Mouse (Mus musculus): ENCODE measurements around the gene Olfr983. TPM values are rescaled to one million over a fixed set of nuclear protein-coding genes. Genes with fewer than 3 reads are reported as not detected.

The Olfr983 gene
- polyA plus RNA-seq (2015; fragmentation: Nextera tagmentation; extraction: Ambion mirVana) = not detected in 2 replicates

GRCm38 (mm10) chr9:40093495-40093894 lies at the start of gene Olfr983:
Gene Olfr983, minus strand, starts transcription at chr9:40093595.

GRCm38 (mm10) chr9:40130084-40130483 lies 36.7 kb upstream of the Olfr983 start, which contains the start of gene Olfr985:
Gene Olfr985, minus strand, starts transcription at chr9:40130184.

GRCm38 (mm10) chr9:40114106-40114505 lies 20.7 kb upstream of the Olfr983 start, which contains the start of gene Olfr984:
Gene Olfr984, minus strand, starts transcription at chr9:40114206.

GRCm38 (mm10) chr9:40073529-40073928 lies 19.9 kb downstream of the Olfr983 start, which contains the start of gene Olfr982:
Gene Olfr982, plus strand, starts transcription at chr9:40073829.

Other genes with a start within 250 kb of the Olfr983 start
- gene Olfr972, start 227.2 kb downstream of the Olfr983 start, polyA plus RNA-seq (2015; fragmentation: Nextera tagmentation; extraction: Ambion mirVana) = not detected in 2 replicates
- gene Olfr229, start 186.3 kb downstream of the Olfr983 start, polyA plus RNA-seq (2015; fragmentation: Nextera tagmentation; extraction: Ambion mirVana) = not detected in 2 replicates
- not detected in 2 replicates for gene Olfr974, start 156.1 kb downstream of the Olfr983 start, polyA plus RNA-seq (2015; fragmentation: Nextera tagmentation; extraction: Ambion mirVana)
- not detected in 2 replicates for gene Olfr975, start 141.5 kb downstream of the Olfr983 start, polyA plus RNA-seq (2015; fragmentation: Nextera tagmentation; extraction: Ambion mirVana)
- not detected in 2 replicates for gene Olfr976, start 132.5 kb downstream of the Olfr983 start, polyA plus RNA-seq (2015; fragmentation: Nextera tagmentation; extraction: Ambion mirVana)
- not detected in 2 replicates for gene Olfr978, start 101.5 kb downstream of the Olfr983 start, polyA plus RNA-seq (2015; fragmentation: Nextera tagmentation; extraction: Ambion mirVana)
- not detected in 2 replicates for gene Olfr979, start 90.1 kb downstream of the Olfr983 start, polyA plus RNA-seq (2015; fragmentation: Nextera tagmentation; extraction: Ambion mirVana)
- gene Olfr980, start 84.0 kb downstream of the Olfr983 start, polyA plus RNA-seq (2015; fragmentation: Nextera tagmentation; extraction: Ambion mirVana) = not detected in 2 replicates
- not detected in 2 replicates for gene Olfr981, start 72.1 kb downstream of the Olfr983 start, polyA plus RNA-seq (2015; fragmentation: Nextera tagmentation; extraction: Ambion mirVana)
- not detected in 2 replicates for gene Olfr982, start 19.8 kb downstream of the Olfr983 start, polyA plus RNA-seq (2015; fragmentation: Nextera tagmentation; extraction: Ambion mirVana)
- not detected in 2 replicates for gene Olfr984, start 20.6 kb upstream of the Olfr983 start, polyA plus RNA-seq (2015; fragmentation: Nextera tagmentation; extraction: Ambion mirVana)
- 0.12 TPM in 1 of 2 replicates, not detected in the other for gene Olfr985, start 36.6 kb upstream of the Olfr983 start, polyA plus RNA-seq (2015; fragmentation: Nextera tagmentation; extraction: Ambion mirVana)
- not detected in 2 replicates for gene Tmem225, start 54.5 kb upstream of the Olfr983 start, polyA plus RNA-seq (2015; fragmentation: Nextera tagmentation; extraction: Ambion mirVana)
- gene Olfr986, start 87.3 kb upstream of the Olfr983 start, polyA plus RNA-seq (2015; fragmentation: Nextera tagmentation; extraction: Ambion mirVana) = not detected in 2 replicates
- gene Zfp202, start 98.7 kb upstream of the Olfr983 start, polyA plus RNA-seq (2015; fragmentation: Nextera tagmentation; extraction: Ambion mirVana) = 2.8 and 3.5 TPM in 2 replicates
- gene Scn3b, start 175.6 kb upstream of the Olfr983 start, polyA plus RNA-seq (2015; fragmentation: Nextera tagmentation; extraction: Ambion mirVana) = 54.7 and 66.4 TPM in 2 replicates